ENCODE assay signal across 31 mouse cellular contexts in the genomic region with DNA sequence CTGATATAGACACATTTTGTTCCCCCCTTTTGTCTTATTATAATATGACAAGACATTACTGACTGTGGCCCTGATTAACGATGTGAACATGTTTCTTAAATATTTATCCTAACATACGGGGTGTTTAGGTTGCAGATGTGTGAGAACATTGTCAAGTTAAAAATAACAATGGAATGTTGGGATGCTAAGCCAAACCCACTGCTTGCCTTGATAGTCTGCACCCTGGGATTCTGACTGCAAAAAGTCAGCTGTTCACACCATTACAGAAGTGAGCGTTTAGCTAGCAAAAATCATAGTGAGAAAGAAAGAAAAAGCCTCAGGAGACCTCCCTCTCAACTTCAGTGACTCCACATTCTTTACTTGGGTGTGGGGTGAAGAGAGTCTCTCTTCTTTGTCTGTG. TPM values are rescaled to one million over a fixed set of nuclear protein-coding genes. Genes with fewer than 3 reads are reported as not detected.
A peak's percentile ranks its signal among the peaks of the same experiment; 100 is the strongest.
DNase-seq lines count a peak whose midpoint lies in the region; ATAC-seq and TF ChIP-seq lines count a peak whose summit lies in the region.
"Had no signal": no experiment of that assay in that cellular context is flagged by ENCODE, and none has a peak within 500 bp of the region (broad histone marks: within the 10 kb centered on the region; RNA-seq: fewer than 3 reads in every experiment).

No protein-coding gene starts in this region.

- no peak overlapping the region for H3K4me3 ChIP-seq in lung, embryonic 14.5 days (ENCODE audit: low read depth, low read length)
- no peak overlapping the region for H3K4me3 ChIP-seq in lung, postnatal 0 days (ENCODE audit: low read depth, low read length)
- H3K4me3 ChIP-seq in stomach, embryonic 16.5 days (replicated peaks; ENCODE audit: low read length) = no peak overlapping the region
- H3K4me3 ChIP-seq: embryonic facial prominence, embryonic 13.5 days; forebrain, embryonic 10.5 days; forebrain, embryonic 13.5 days; heart, adult 2 months; hindbrain, embryonic 12.5 days; hindbrain, embryonic 15.5 days had no signal

- ATAC-seq in lung, embryonic 14.5 days (ENCODE audit: insufficient read depth) = peak; percentile 64; the same call in 1 of the 2 replicates
- ATAC-seq in lung, postnatal 0 days = peak; percentile 56
- no peak for ATAC-seq in stomach, embryonic 16.5 days (ENCODE audit: insufficient read depth, low FRiP score)
- ATAC-seq: forebrain, embryonic 13.5 days; forebrain, embryonic 16.5 days; Patski had no signal

- H3K4me1 ChIP-seq in lung, embryonic 14.5 days (ENCODE audit: insufficient read depth) = peaks cover 7% of the 10 kb centered on the region
- peaks cover 6% of the 10 kb centered on the region; the same call in 1 of the 2 replicates for H3K4me1 ChIP-seq in lung, postnatal 0 days (ENCODE audit: insufficient read depth, low read depth, low read length)
- H3K4me1 ChIP-seq in stomach, embryonic 16.5 days (ENCODE audit: control insufficient read depth, insufficient read depth, low read length) = peaks cover 23% of the 10 kb centered on the region
- H3K4me1 ChIP-seq: embryonic facial prominence, embryonic 13.5 days; forebrain, embryonic 10.5 days; forebrain, embryonic 13.5 days; hindbrain, embryonic 12.5 days; hindbrain, embryonic 15.5 days had no signal

- no peaks in the 10 kb centered on the region for H3K27me3 ChIP-seq in lung, embryonic 14.5 days (ENCODE audit: insufficient read depth, low read length)
- no peaks in the 10 kb centered on the region for H3K27me3 ChIP-seq in lung, postnatal 0 days (replicated peaks; ENCODE audit: insufficient read depth, low read length)
- no peaks in the 10 kb centered on the region for H3K27me3 ChIP-seq in stomach, embryonic 16.5 days (ENCODE audit: control insufficient read depth, insufficient read depth, low read length)
- H3K27me3 ChIP-seq: embryonic facial prominence, embryonic 13.5 days; forebrain, embryonic 13.5 days; hindbrain, embryonic 12.5 days; hindbrain, embryonic 15.5 days; Patski had no signal

- DNase-seq in lung, embryonic 14.5 days = peak; percentile 42
- no peak for DNase-seq in lung, adult 18-20 months
- DNase-seq in lung, postnatal 0 days (ENCODE audit: low spot score) = peak; percentile 34
- DNase-seq in lung, postnatal 36 days = no peak
- DNase-seq in NIH3T3 (ENCODE audit: low read depth) = peak; percentile 20
- DNase-seq in heart, adult 8-10 months (ENCODE audit: low spot score) = no peak
- DNase-seq in retina, embryonic 14.5 days (ENCODE audit: low spot score) = no peak
- DNase-seq: adrenal gland, postnatal 10 days; cerebellum, adult 11 months; cerebellum, adult 2 months; cerebellum, adult 9-11 months; cerebellum, postnatal 25 days; gastrocnemius, postnatal 10 days; gastrocnemius, postnatal 36 days; heart, adult 2 months had no signal

- TF ChIP-seq EP300 in lung, postnatal 0 days (IDR thresholded peaks at IDR 0.05) = 0 out of 2 replicates have a peak, but pooled peaks have one; percentile 11

- no peak overlapping the region for H3K4me2 ChIP-seq in lung, embryonic 14.5 days
- H3K4me2 ChIP-seq in lung, postnatal 0 days (replicated peaks; ENCODE audit: low read depth, low read length) = no peak overlapping the region
- no peak overlapping the region for H3K4me2 ChIP-seq in stomach, embryonic 16.5 days (ENCODE audit: low read depth, low read length)
- H3K4me2 ChIP-seq: embryonic facial prominence, embryonic 13.5 days; forebrain, embryonic 13.5 days; heart, embryonic 11.5 days; hindbrain, embryonic 12.5 days; hindbrain, embryonic 15.5 days had no signal

- H3K36me3 ChIP-seq in lung, embryonic 14.5 days (ENCODE audit: insufficient read depth) = no peaks in the 10 kb centered on the region
- H3K36me3 ChIP-seq in lung, postnatal 0 days (ENCODE audit: insufficient read depth, low read length) = no peaks in the 10 kb centered on the region
- no peaks in the 10 kb centered on the region for H3K36me3 ChIP-seq in stomach, embryonic 16.5 days (ENCODE audit: control insufficient read depth, insufficient read depth, low read length)
- H3K36me3 ChIP-seq: embryonic facial prominence, embryonic 13.5 days; forebrain, embryonic 10.5 days; hindbrain, embryonic 12.5 days; hindbrain, embryonic 15.5 days had no signal

- WGBS in lung, embryonic 14.5 days = 26% methylated on average over 3 of the region's 3 CpGs
- WGBS in lung, postnatal 0 days = 42% methylated on average over 3 of the region's 3 CpGs
- WGBS in stomach, embryonic 16.5 days = 28% methylated on average over 3 of the region's 3 CpGs

- no peak overlapping the region for H3K9ac ChIP-seq in lung, embryonic 14.5 days
- H3K9ac ChIP-seq in lung, postnatal 0 days (replicated peaks; ENCODE audit: low read depth) = no peak overlapping the region
- no peak overlapping the region for H3K9ac ChIP-seq in stomach, embryonic 16.5 days (ENCODE audit: low read length)
- H3K9ac ChIP-seq: embryonic facial prominence, embryonic 13.5 days; forebrain, embryonic 13.5 days; hindbrain, embryonic 12.5 days; hindbrain, embryonic 15.5 days had no signal

- no peak for TF ChIP-seq CTCF in lung, embryonic 14.5 days (IDR thresholded peaks at IDR 0.05; ENCODE audit: low read depth)
- no peak for TF ChIP-seq CTCF in lung, postnatal 0 days (IDR thresholded peaks at IDR 0.05)

- H3K27ac ChIP-seq in lung, embryonic 14.5 days (ENCODE audit: low read depth) = no peak overlapping the region
- no peak overlapping the region for H3K27ac ChIP-seq in lung, postnatal 0 days (ENCODE audit: low read length)
- H3K27ac ChIP-seq in stomach, embryonic 16.5 days (ENCODE audit: low read length) = peak overlapping the region; percentile 44; the same call in 1 of the 2 replicates
- H3K27ac ChIP-seq: embryonic facial prominence, embryonic 13.5 days; forebrain, embryonic 10.5 days; forebrain, embryonic 13.5 days; heart, adult 2 months; hindbrain, embryonic 12.5 days; hindbrain, embryonic 15.5 days had no signal

- H3K9me3 ChIP-seq in lung, embryonic 14.5 days (ENCODE audit: low read depth, low read length) = no peaks in the 10 kb centered on the region
- H3K9me3 ChIP-seq in lung, postnatal 0 days (ENCODE audit: low read length) = no peaks in the 10 kb centered on the region
- no peaks in the 10 kb centered on the region for H3K9me3 ChIP-seq in stomach, embryonic 16.5 days (replicated peaks; ENCODE audit: control insufficient read depth, low read length)
- H3K9me3 ChIP-seq: embryonic facial prominence, embryonic 13.5 days; forebrain, embryonic 10.5 days; forebrain, embryonic 13.5 days; hindbrain, embryonic 12.5 days; hindbrain, embryonic 15.5 days had no signal

RNA-seq across cellular contexts. Expression of a gene that starts 1.5 kb away (rescaled TPM):
- polyA plus RNA-seq in lung, embryonic 14.5 days (2014; fragmentation: Nextera tagmentation; extraction: Ambion mirVana) = not detected in 2 replicates
- 0.66 TPM in 1 of 2 replicates, not detected in the other for polyA plus RNA-seq in lung, postnatal 0 days (2015; fragmentation: Nextera tagmentation; extraction: Ambion mirVana)
- not detected in 2 replicates for polyA plus RNA-seq in stomach, embryonic 16.5 days (2015; fragmentation: Nextera tagmentation; extraction: Ambion mirVana)
- 1 to 10 TPM in 3 of 4 experiments, not detected in 1; 3.1 to 9.9 (median 9.5) TPM for total RNA-seq in heart, adult 8-10 months (2022)
- total RNA-seq: adrenal gland, postnatal 10 days; adrenal gland, postnatal 4 days; common myeloid progenitor, adult 5-6 weeks; ES-E14; gastrocnemius, postnatal 36 days; granulocyte monocyte progenitor cell, adult 5-6 weeks; hematopoietic stem cell, adult 5-6 weeks had no signal
- polyA plus RNA-seq: cerebellum, adult 2 months; embryonic facial prominence, embryonic 13.5 days; forebrain, embryonic 10.5 days; forebrain, embryonic 13.5 days; forebrain, embryonic 16.5 days; heart, adult 2 months; heart, embryonic 11.5 days; heart, embryonic 14.5 days; heart, postnatal 0 days; hindbrain, embryonic 12.5 days; hindbrain, embryonic 15.5 days; Patski had no signal

Comparison
In these comparisons a context has a peak if more than half of its experiments do, and no peak if none do; other contexts are left out.
1. DNase-seq: peak in lung, embryonic 14.5 days (single experiment), lung, postnatal 0 days (single experiment) and NIH3T3 (single experiment); none in lung, adult 18-20 months (0 of 2), lung, postnatal 36 days (single experiment), heart, adult 8-10 months (single experiment) and retina, embryonic 14.5 days (single experiment).